Mouse (Mus musculus) C2C12 (cell line): Measurements from ENCODE around the gene Mmp25. TPM values are rescaled to one million over a fixed set of nuclear protein-coding genes. Genes with fewer than 3 reads are reported as not detected.

ENCODE experiments used
- H3K27me3 ChIP-seq: one replicate; pipeline ENCODE4 v1.6.1; 2011; ENCODE audit not compliant: control insufficient read depth, insufficient read depth, insufficient read length
- H3K36me3 ChIP-seq: one replicate; pipeline ENCODE4 v1.6.1; 2011; ENCODE audit not compliant: control insufficient read depth, insufficient read depth
- H3K4me3 ChIP-seq: one replicate; pipeline ENCODE4 v1.5.1; 2011; ENCODE audit warnings: mild to moderate bottlenecking, control low read depth; ENCODE audit not compliant: poor library complexity, insufficient read depth, severe bottlenecking
- H3K79me2 ChIP-seq: one replicate; pipeline ENCODE4 v1.6.1; 2011; ENCODE audit not compliant: control insufficient read depth, insufficient read depth
- H3K79me3 ChIP-seq: one replicate; pipeline ENCODE4 v1.6.1; 2011; ENCODE audit warnings: low read depth, control low read depth
- H3ac ChIP-seq: one replicate; pipeline ENCODE3; 2011; ENCODE audit warnings: low read depth; ENCODE audit not compliant: control insufficient read depth, insufficient read length
- CEBPB ChIP-seq: IDR thresholded peaks from one replicate; pipeline ENCODE4 v1.6.1; 2011; ENCODE audit warnings: low read depth, mild to moderate bottlenecking, control low read depth, moderate library complexity
- CTCF ChIP-seq: IDR thresholded peaks from one replicate; pipeline ENCODE4 v1.5.1; 2011; ENCODE audit not compliant: control insufficient read depth, insufficient read depth, insufficient read length
- FOSL1 ChIP-seq: IDR thresholded peaks from one replicate; pipeline ENCODE4 v1.8.0; 2011; ENCODE audit warnings: mild to moderate bottlenecking, low read length; ENCODE audit not compliant: poor library complexity, insufficient read depth, severe bottlenecking
- MAX ChIP-seq: IDR thresholded peaks from one replicate; pipeline ENCODE4 v1.6.1; 2011; ENCODE audit warnings: mild to moderate bottlenecking, control low read depth
- MYOD1 ChIP-seq: IDR thresholded peaks from one replicate; pipeline ENCODE4 v1.6.1; 2011; ENCODE audit warnings: low read depth; ENCODE audit not compliant: control insufficient read depth, insufficient read length
- MYOG ChIP-seq: IDR thresholded peaks from one replicate; pipeline ENCODE4 v1.6.1; 2011; ENCODE audit not compliant: control insufficient read depth, insufficient read length; ENCODE audit errors: extremely low read depth
- USF1 ChIP-seq: IDR thresholded peaks from one replicate; pipeline ENCODE4 v1.6.1; 2011; ENCODE audit warnings: low read depth, mild to moderate bottlenecking, control low read depth, moderate library complexity
- polyA plus RNA-seq: library from polyadenylated mRNA; unstranded; fragments of >200 nt; fragmentation: generic; extraction: Trizol; gene quantifications from one replicate; pipeline ENCODE4 v1.2.1, GENCODE M21; 2012; ENCODE audit warnings: missing spikeins

The Mmp25 gene
- polyA plus RNA-seq, 1 experiment, result 0.01 TPM

DNA sequence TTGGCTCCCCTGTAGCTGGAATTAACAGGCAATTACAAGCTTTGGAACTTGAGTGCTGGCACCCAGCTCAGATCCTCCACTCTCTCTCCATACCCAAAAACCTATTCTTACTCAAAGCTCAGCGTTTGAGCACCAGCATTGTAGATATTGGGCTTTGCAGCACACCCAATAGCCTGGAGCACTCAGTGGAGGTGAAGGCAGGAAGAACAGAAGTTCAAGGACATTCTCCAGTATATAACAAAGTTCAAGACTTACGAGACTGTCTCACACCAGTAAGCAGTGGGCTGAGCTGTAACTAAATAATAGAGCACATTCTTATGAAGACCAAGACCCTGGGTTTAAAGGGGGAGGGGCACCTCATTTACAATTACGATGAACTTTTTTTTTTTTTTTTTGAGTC, 27.7 kb upstream of the Mmp25 start:
- Histone ChIP-seq H3K79me2 (peaks cover 74% of the 10 kb centered on the region), H3K36me3 (peaks cover 79% of the 10 kb centered on the region), H3ac (no peak overlapping the region), H3K27me3 (no peaks in the 10 kb centered on the region), H3K79me3 (peaks cover 43% of the 10 kb centered on the region), H3K4me3 (peak overlapping the region; percentile 87)
- TF ChIP-seq CEBPB (no peak), MYOD1 (no peak), CTCF (no peak), MYOG (no peak), FOSL1 (no peak), MAX (no peak), USF1 (no peak)

DNA sequence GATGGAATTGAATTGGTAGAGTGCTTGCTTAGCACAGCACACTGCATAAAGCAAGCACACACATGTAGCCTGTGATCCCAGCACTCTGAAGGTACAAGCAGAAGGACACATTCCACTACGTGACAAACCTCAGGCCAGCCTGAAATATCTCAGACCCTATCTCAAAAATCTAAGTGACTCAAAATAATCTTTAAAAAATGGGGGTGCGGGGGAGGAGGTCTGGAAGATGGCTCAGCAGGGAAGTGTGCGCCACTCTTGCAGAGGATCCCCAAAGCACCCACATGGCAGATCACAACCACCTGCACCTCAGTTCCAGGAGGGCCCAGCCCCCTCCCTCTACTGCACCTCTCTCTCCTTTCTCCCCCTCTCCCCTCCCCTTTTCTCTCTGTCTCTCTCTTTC, 26.4 kb upstream of the Mmp25 start:
- H3ac ChIP-seq, result no peak overlapping the region
- peaks cover 66% of the 10 kb centered on the region for H3K79me2 ChIP-seq
- no peaks in the 10 kb centered on the region for H3K27me3 ChIP-seq
- H3K36me3 ChIP-seq, result peaks cover 91% of the 10 kb centered on the region
- peaks cover 39% of the 10 kb centered on the region for H3K79me3 ChIP-seq
- no peak for TF ChIP-seq FOSL1
- TF ChIP-seq CEBPB, result no peak
- no peak for TF ChIP-seq CTCF
- TF ChIP-seq MAX, result no peak
- no peak for TF ChIP-seq MYOD1
- no peak for TF ChIP-seq USF1
- TF ChIP-seq MYOG, result no peak
- no peak overlapping the region for H3K4me3 ChIP-seq

DNA sequence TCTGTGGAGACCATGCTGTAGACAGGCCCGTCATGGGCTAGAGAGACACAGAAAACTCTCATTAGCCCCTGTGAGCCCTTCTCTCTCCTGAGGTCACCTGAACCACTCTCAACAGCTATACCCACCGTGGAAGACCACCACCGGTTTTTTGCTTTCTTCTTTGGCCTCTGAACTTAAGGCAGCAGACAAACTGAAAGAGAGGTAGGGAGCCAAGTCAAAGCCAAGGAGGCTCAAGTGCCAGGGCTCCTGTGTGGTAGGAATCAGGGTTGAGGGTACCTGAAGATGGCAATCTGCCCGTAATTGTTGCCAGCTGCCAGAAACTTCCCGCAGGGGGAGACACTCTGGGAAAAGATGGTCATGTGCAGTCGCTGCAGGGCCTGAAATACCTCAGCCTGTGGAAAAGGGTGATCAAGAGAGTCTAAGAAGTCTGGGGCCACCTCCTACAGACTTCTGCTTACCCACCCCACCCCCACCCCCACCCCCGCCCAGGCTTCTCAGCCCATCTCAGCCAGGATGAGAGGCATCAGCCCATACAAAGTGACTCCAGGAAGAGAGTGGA, 25.5 kb upstream of the Mmp25 start:
- Histone ChIP-seq H3K36me3 (peaks cover 89% of the 10 kb centered on the region), H3K27me3 (no peaks in the 10 kb centered on the region), H3K79me3 (peaks cover 35% of the 10 kb centered on the region), H3K4me3 (no peak overlapping the region), H3ac (no peak overlapping the region), H3K79me2 (peaks cover 57% of the 10 kb centered on the region)
- TF ChIP-seq MYOD1 (no peak), USF1 (no peak), CTCF (no peak), MYOG (no peak), FOSL1 (no peak), CEBPB (no peak), MAX (no peak)

DNA sequence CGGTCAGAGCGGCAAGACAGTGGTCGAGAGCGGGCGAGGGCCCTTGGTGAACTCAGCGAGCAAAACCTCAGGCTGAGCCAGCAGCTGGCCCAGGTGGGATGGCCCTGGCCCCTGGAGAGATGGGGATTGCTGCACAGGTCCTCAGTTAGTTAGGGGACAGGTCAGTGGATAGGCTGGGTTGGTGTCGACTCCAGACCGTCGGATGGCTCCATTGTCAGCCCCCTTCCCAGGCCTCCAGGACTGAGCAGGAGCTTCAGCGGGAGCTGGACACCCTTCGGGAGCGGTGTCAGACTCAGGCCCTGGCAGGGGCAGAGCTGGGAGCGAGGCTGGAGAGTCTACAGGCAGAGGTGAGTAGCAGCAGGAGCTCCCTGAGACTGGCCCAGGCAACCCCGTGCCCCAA, 20.4 kb upstream of the Mmp25 start:
- Histone ChIP-seq H3K27me3 (no peaks in the 10 kb centered on the region), H3K79me2 (peaks cover 8% of the 10 kb centered on the region), H3ac (no peak overlapping the region), H3K4me3 (no peak overlapping the region), H3K36me3 (peaks cover 44% of the 10 kb centered on the region), H3K79me3 (no peaks in the 10 kb centered on the region)
- TF ChIP-seq MAX, result no peak
- TF ChIP-seq CTCF, result no peak
- no peak for TF ChIP-seq MYOG

DNA sequence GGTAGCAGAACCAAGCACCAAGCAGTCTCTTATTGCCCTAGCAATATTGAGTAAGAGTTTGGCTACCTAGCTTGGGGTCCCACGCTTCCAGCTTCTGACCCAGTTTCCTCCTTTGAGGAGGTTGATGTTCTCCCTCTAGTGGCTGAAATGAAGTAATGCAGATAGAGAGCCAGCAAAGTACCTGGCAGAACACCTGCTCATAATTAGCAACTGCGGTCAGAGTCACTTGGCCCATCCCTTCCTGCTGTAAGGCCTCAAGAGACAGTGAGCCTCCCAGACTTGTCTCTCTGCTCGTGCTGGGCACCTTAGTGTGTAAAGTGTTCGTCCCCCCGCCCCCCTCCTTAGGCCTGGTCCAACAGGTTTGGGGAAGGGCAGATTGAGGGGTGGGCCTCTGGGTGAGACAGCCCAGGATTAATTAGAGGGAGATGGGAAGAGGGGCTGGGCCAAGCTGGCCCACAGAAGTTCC, 19.5 kb upstream of the Mmp25 start:
- Histone ChIP-seq H3K4me3 (no peak overlapping the region), H3K79me3 (no peaks in the 10 kb centered on the region), H3K79me2 (no peaks in the 10 kb centered on the region), H3ac (no peak overlapping the region), H3K36me3 (peaks cover 35% of the 10 kb centered on the region), H3K27me3 (no peaks in the 10 kb centered on the region)
- no peak for TF ChIP-seq CEBPB
- TF ChIP-seq MAX, result no peak
- TF ChIP-seq USF1, result no peak
- no peak for TF ChIP-seq MYOD1
- no peak for TF ChIP-seq FOSL1

DNA sequence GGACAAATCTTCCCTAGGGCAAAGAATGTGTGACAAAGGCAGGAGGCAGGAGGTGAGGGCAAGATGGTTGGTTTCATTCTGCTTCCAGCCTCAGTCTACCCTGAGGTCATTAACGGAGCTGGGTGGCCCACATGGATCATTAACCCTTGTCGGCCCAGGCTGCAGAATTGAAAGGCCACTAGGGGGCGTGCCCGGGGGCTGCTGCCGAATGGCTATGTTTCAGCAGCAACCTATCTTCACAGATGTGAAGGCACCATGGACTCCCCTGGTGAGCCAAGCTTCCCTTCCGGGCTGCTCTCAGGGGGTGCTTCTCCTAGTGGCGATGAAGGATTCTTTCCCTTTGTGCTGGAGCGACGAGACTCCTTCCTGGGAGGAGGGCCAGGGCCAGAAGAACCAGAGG, 16.4 kb upstream of the Mmp25 start:
- H3ac ChIP-seq, result no peak overlapping the region
- no peaks in the 10 kb centered on the region for H3K27me3 ChIP-seq
- H3K79me3 ChIP-seq, result no peaks in the 10 kb centered on the region
- peak; percentile 20 for TF ChIP-seq CTCF
- TF ChIP-seq MYOG, result no peak
- H3K4me3 ChIP-seq, result no peak overlapping the region
- H3K36me3 ChIP-seq, result peaks cover 4% of the 10 kb centered on the region
- H3K79me2 ChIP-seq, result no peaks in the 10 kb centered on the region

DNA sequence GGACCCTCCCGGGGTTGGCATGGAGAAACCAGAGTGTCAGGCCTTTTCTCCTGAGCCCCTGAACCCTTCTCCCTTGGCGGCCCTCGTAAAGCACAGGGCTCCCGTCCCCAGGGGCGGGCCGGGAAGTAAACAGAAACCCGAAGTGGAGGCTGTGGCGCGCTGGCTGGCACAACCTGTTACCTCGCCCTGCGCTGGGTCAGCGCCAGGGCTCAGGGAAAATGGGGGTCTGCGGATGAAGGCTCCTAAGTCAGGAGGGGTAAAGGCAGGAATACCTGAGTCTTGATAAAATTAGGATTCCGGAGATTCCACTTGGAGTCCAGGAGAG, 15.8 kb upstream of the Mmp25 start:
- no peak overlapping the region for H3K4me3 ChIP-seq
- no peaks in the 10 kb centered on the region for H3K79me2 ChIP-seq
- TF ChIP-seq USF1 (no peak), CTCF (no peak), MAX (no peak), MYOD1 (no peak), FOSL1 (no peak), MYOG (no peak), CEBPB (no peak)
- no peak overlapping the region for H3ac ChIP-seq
- no peaks in the 10 kb centered on the region for H3K36me3 ChIP-seq
- no peaks in the 10 kb centered on the region for H3K27me3 ChIP-seq
- H3K79me3 ChIP-seq, result no peaks in the 10 kb centered on the region
